Mouse (Mus musculus) heart, postnatal 36 days (tissue): Measurements from ENCODE around the gene Ifitm2. TPM values are rescaled to one million over a fixed set of nuclear protein-coding genes. Genes with fewer than 3 reads are reported as not detected.
"Not testable (repeated sequence)": the region's sequence is repeated elsewhere in the genome, so short reads cannot be mapped to it uniquely, and the experiment has no call there.

Experiments
- DNase-seq, 2 experiments: peaks; one replicate each; pipeline ENCODE4 v3.0.0; 2021 to 2022
- intact Hi-C: fragments of 180-260 bp; cut with DNase I; formaldehyde crosslinking; loops from one replicate; pipeline ENCODE4 v1.15.1; 2025
- total RNA-seq, 2 experiments: library from RNA; stranded (reverse); gene quantifications; 2 replicates each; pipeline ENCODE4 v1.2.3; 2021

Gene Ifitm2
- total RNA-seq = 100 to 1,000 TPM; 111 to 112 TPM

GRCm38 (mm10) chr7:140955758-140956555 lies at the start of gene Ifitm2, which contains the start of gene Gm45717:
Ifitm2 (minus strand) TSS chr7:140955987.
Gm45717 (minus strand) TSS chr7:140955937.
- DNase-seq = peak; percentile 82 to 85
- intact Hi-C loops = loop anchor here (1.0 to 5.0 kb wide), 2 partner anchors 15 to 216 kb away; partner anchors contain the start of genes Pgghg and Rnh1

DNA sequence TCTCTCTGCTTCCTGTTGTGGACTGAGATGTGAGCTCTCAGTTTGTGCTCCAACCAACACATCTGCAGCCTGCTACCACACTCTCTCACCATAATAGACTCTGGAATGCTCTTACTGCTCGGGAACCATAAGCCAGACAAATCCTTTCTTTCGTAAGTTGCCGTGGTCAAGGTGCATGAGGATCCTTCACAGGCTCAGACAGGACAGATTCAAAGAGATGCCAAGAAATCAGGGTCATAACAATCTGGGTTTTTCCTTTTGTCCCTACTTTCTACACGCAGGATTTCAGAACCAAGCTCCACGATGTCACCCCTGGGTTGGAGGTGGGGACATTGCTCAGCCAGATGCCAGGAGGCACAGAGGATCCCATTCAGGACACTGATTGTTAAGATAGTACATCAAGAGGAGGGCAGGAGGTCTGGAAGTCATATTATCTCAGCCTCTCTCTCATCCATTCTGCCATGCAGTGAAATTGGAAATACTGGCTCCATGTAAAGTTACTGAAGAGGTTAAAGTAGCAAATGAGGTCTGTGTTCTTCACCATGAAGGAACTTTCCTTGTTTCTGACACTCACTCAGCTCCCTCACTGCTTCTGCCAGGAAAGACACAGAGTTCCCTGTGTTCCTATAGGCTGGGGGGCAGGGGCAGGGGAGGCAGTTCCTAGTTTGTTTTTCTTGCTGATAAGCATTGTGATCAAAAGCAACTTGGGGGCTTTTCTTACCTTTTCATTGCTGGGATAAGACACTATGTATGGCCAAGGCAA lies 47.6 kb upstream of the Ifitm2 start:
- DNase-seq = no peak
- intact Hi-C loops = no loop called here

DNA sequence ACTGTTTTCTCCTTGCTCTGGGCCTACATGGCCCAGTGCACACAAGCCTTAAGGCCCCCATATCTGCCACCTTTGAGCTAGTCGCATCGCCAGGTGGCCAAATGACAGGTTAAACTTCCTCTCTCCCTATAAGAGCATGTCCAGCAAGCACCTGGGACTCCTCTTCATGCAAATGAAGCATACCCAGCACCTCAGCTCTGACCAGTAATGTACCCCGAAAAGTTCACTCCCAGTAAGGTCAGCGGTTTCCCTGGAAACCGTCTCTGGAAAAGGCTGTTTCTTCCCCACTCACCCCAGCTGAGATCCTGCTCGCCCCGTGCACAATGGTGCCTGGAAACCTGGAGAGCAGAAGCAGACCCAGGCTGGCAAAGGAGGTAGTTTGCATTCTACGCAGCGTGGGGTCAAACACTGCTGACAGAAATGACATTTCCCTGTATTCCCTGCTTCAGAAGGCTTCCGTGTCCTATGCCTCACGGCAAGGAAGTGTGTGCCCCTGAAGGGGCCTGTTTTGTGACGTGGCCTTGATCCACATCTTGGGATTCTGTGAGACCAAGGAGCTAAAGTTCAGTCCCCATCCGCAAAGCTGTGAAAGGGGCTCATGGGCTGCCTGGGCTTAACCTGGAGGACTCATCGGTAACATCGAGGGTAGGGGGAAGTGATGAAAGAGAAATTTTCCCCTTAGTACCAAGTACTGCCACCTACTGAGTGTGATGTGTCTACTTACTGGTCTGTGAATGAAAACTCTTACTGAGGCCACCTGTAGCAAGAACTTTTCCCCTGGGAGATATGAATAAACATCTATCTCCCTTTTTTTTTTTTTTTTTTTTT lies 45.3 kb upstream of the Ifitm2 start:
- intact Hi-C loops = no loop called here
- DNase-seq = no peak

DNA sequence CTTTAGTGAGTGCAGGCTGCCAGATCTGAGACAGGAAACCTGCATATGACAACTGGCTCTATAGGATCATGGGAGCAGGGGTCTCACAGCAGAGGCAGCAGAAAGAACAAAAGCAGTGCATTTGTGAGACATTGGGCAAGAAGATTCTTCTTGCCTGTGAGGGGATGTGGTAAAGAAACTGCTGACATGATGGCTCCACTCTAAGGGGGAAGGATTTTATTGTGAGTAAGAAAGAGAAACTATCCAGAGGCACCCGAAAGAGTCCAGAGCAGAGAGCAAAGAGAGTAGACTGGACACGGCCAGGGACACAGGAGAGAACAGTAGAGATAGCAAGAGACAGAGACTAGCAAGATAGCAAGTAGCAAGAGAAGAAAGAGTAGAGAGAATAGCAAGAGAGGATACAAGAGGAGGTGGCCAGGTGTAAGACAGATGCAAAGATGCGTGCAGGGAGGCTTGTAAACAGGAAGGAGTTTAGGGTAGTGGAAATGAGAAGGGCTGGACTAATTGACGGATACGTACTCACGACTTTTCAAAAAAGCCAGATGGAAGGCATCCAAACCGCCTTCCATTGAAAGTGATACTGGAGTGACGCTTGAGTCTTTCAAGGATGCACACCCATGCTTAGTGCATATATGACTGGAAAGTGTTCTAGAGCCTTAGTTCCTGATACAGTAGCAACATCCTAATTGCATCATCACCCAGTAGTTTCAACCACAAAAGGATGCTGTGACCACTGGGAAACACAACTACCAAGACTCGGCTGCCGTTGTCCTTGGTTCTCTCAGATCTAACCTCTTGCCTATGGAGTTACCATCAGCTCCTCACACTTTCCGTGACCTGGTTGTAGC lies 43.3 kb upstream of the Ifitm2 start:
- intact Hi-C loops = no loop called here
- DNase-seq = no peak

DNA sequence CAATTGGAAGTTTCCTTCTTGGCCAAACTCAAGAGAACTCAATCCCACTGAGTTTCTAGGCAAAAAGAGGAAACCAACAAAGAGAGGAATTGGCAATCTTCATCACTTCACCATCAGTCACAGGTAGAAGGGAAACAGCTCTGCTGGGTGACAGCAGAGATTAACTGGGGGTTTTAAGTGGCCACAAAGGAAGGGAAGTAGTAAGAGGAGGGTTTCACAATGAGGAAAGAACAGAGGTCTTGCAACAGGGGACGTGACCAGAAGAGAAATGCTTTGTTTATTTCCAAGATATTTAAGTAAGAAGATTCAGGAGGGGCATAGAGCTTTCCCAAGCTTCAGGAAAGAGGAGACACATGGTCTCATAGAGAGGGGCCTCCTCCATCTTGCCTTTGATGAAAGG lies 42.0 kb upstream of the Ifitm2 start:
- intact Hi-C loops = no loop called here
- DNase-seq = no peak

DNA sequence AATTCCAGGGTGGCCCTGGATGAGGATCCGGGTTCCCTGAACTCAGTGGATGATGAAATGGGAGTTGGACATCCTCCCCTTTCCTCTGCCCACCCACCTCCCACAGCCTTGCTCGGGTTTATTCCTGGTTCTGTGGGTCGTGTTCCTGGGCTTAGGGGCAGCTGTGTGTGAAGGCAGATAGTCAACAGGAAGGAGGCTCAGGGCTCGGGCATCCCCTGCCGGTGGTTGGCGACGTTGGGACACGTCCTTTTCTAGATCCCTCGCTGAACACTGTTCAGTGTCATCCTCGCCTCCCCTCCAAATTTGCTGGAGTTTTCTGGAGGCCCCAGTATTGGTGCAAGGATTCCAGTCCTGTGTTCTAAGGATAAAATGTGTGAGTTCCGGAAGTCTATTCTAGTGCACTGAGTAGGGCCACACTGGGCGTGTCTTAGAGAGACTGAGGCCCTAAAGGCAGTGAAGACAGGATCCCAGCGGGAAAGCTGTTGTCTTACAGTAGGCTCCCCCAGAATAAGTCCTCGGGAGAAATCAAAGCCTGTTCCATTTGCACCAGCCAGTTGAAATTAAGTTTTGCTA lies 35.4 kb upstream of the Ifitm2 start:
- no peak for DNase-seq
- intact Hi-C loops = no loop called here

- DNase-seq = no peak
- intact Hi-C loops = no loop called here
These were observed 34.8 kb upstream of the Ifitm2 start for GRCm38 (mm10) chr7:140990622-140991021.

- DNase-seq = no peak
- intact Hi-C loops = no loop called here
These were observed 34.4 kb upstream of the Ifitm2 start for GRCm38 (mm10) chr7:140990185-140990584.

DNA sequence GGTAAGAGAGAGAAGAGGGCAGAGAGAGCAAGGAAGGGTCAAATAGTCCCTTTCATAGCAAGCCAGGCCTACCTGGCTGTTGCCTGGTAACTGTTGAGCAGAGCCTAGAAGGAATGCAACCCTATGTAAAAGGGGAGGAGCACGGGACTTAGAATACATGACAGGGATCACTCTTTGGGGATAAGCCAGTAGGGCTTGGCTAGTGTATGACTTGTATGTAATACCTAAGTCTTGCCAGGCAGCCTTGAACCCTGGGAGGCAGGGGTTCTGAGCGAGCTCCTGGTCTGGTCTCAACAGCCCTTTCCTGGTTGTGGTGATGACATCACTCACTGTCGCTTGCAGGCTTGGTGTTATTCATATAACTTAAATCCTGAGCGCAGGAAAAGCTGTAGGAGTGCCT lies 33.2 kb upstream of the Ifitm2 start:
- DNase-seq = no peak
- intact Hi-C loops = no loop called here

DNA sequence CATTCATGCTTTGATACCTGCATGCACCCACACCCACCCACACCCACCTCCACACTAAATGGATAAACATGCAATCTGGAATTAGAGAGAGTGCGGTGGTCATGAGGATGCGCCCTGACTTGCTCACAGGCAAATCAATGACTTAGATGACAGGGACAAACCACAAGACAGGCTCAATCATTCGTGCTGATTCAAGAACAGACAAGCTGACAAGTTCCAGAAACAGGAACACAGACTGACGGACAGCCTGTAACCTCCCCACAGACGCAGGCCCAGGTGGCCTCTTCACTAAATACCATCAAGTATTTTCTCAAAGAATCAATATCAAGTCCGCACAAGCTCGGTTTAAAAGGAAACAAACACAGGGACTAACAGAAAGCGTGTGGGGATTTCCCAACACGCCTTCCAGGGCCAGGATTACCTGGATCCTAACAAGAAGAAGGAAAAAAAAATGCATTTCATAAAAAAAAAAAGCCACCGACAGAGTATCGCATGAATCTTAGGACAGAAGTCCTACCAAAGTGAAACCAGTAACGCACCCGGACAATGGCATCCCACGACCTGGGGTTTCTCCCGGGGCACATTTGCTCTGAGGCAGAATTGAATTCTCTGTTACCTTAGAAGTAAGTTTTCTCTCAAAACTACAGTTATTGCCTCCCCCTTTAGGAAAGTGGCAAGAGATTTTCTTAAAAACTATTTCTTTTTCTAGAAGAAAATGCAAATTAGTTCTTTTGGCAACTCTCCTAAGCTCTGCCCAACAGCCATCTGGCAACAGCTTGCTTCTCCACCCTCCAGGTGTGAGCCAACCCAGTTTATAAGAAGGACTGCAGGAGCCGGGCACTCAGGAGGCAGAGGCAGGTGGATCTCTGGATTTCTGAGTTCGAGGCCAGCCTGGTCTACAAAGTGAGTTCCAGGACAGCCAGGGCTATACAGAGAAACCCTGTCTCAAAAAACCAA lies 31.7 kb upstream of the Ifitm2 start:
- DNase-seq = no peak
- intact Hi-C loops = no loop called here

DNA sequence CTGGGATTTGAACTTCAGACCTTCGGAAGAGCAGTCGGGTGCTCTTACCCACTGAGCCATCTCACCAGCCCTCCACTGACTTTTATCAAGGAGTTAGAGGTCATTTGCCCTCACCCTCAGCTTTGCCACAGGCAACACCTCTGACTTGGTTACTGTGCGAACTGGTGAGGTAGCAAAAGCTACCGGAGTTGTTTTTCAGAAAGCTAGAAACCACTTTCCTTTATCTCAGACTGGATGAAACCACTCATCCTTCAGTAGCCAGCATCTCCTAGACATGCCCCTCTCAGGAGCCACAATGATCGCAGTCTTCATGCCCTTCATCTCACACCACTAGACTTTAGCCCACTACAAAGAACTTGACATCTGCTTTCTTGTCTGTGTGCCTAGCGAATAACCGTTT lies 27.2 kb upstream of the Ifitm2 start:
- intact Hi-C loops = no loop called here
- no peak for DNase-seq

GRCm38 (mm10) chr7:140981704-140982103 lies 25.9 kb upstream of the Ifitm2 start:
- intact Hi-C loops = no loop called here

DNA sequence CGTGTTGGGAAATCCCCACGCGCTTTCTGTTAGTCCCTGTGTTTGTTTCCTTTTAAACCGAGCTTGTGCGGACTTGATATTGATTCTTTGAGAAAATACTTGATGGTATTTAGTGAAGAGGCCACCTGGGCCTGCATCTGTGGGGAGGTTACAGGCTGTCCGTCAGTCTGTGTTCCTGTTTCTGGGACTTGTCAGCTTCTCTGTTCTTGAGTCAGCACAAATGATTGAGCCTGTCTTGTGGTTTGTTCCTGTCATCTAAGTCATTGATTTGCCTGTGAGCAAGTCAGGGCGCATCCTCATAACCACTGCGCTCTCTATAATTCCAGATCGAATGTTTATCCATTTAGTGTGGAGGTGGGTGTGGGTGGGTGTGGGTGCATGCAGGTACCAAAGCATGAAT lies 20.9 kb upstream of the Ifitm2 start:
- DNase-seq, intact Hi-C loops: not testable (repeated sequence)

More at GRCm38 (mm10) chr7:140981704-140982103, 25.9 kb upstream of the Ifitm2 start:
- DNase-seq = no peak

DNA sequence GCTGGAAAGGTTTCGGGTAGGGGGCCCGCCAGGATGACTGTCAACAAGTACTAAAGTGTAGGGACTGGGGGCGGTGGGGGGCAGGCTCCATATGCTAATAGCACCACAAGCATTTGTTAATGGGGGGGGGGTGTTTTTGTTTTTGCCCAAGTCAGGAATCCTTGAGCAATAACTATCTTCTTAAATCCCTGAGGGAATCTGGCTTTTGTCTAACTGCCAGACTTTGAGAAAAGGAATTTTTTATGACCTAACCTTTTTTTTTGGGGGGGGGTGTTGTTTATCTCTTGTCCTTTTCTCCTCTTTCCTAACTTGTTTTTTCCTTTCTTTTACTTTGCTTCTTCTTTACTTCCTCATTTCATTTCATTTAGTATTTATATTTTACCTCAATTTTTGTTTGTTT lies 19.7 kb upstream of the Ifitm2 start:
- intact Hi-C loops = no loop called here
- no peak for DNase-seq

DNA sequence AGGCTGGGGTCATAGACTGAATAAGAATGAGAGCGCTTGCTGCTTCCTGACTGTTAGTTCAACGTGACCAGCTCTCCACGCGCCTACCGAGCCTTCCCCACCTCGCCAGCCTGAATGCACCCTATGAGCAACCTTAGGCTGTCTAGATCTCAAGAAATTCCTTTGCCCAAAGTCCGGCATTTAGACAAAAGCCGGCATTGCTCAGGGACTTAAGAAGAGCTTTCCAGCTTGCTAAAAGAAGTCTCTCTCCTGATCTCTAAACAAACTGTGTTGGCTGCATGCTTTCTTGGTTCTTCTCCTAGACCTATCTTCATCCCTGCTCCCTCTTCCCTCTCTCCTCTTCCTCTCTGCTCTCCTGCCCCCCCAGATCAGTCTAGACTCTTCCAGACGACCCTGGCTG lies 19.2 kb upstream of the Ifitm2 start:
- DNase-seq = no peak
- intact Hi-C loops = no loop called here

DNA sequence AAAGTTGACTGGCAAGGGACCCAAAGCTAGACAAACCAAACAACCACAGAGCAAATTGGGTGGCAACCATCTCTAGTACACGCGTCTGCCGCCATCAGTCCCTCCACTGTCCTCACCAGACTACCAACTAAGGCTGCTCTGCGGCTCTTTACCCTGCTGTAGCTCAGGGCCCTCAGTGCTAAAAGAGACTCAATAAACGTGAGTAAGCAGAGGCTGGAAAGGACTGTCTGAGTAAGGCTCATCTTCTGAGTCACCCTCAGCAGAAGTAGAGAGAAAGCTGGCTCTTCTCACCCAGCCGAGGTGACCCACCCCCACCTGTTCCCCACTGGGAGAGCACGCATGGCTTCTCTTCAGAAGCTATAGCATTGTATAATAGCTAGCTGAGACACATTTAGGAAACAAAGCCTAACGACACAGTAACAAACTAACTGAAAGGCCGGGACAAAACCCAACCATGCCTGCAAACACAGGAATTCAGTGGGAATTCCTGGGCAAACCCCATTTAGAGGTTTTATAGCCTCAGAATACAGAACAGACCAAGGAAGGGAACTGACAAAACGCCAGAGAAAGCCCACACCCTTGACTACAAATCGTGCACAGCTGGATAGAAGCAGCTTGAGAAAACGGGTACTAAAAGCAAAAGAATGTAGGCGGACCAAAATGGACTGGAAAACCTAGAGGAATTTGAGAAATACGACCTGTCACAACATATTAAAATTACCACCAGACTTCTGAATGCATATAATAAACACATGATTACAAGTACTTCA lies 17.8 kb upstream of the Ifitm2 start:
- intact Hi-C loops = no loop called here
- DNase-seq = no peak

DNA sequence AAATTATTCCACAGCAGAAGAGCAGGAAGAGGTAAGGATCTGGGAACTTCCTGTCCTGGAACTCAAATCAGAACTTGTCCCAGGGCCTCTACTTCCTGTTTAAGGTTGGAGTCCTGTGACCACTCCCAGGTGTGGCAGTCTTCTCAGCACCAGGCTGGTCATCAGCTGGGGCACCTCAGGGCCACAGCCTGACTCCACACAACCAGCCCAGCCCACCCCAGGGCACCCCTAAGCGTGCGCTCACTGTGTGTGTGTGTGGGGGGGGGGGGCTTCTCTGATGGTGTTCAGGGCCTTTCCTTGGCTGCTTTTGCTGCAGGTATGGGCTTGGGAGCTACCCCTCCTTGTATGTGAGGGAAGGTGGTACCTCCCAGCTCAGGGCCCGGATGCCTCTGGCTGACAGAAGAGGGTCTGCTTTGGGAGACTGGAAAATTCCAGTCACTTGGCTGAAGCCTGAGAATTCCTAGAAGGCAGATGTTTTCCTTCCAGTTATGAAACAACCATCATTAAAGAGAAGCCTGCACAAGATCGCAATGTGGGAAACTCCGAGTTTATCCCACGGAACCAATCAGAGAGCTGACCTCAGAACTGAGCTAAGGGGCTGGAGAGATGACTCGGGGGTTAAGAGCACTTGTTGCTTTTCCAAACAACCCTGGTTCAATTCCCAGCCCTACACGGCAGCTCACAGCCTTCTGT lies 15.8 kb upstream of the Ifitm2 start:
- intact Hi-C loops = loop anchor here (2.0 kb wide), 1 partner anchor 31 kb away; the partner anchor contains the start of gene Pgghg
- peak in 1 of 2 experiments; percentile 39 for DNase-seq
